Mouse (Mus musculus): ENCODE data around the gene Cd5. TPM values are rescaled to one million over a fixed set of nuclear protein-coding genes. Genes with fewer than 3 reads are reported as not detected.
A peak's percentile ranks its signal among the peaks of the same experiment; 100 is the strongest.

Gene Cd5
- polyA plus RNA-seq, 1 experiment from 2014 or later, result 0.25 TPM

DNA sequence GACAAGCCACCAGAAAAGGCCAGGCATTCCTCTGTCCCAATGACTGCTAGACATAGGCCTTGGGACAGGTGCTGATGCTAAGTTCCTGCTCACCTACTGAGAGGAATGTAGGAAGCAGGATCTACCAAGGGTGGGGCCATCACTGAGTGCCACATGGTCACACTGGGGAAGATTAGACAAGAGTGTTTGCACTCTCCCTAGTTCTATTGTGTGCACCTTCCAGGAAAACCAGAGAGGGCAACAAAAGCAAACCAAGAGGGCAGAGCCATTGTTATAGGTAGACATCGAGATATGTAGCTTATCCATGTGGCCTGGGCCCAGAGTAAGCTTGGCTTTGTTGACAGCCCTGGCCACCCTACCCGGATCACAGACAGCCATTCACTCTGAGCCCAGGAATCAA lies 53.1 kb downstream of the Cd5 start:
- H3K27me3 ChIP-seq (ENCODE audit: control insufficient read depth, insufficient read depth, low read length), result no peaks in the 10 kb centered on the region
- no peak overlapping the region for H3K4me3 ChIP-seq (replicated peaks; ENCODE audit: low read depth, low read length)
- no peaks in the 10 kb centered on the region for H3K9me3 ChIP-seq (ENCODE audit: control insufficient read depth, low read length)
- H3K9ac ChIP-seq (replicated peaks; ENCODE audit: low read length), result no peak overlapping the region
- H3K36me3 ChIP-seq (ENCODE audit: control insufficient read depth, insufficient read depth, low read length), result no peaks in the 10 kb centered on the region
- peaks cover 22% of the 10 kb centered on the region for H3K4me1 ChIP-seq (ENCODE audit: control insufficient read depth, insufficient read depth, low read length)
- no peak overlapping the region for H3K27ac ChIP-seq (replicated peaks; ENCODE audit: low read depth, low read length)
- DNase-seq (no peak), ATAC-seq (ENCODE audit: low FRiP score, low TSS enrichment) (no peak)
- no peak overlapping the region for H3K4me2 ChIP-seq (ENCODE audit: low read length)
- 79% methylated on average over 2 of the region's 2 CpGs for WGBS

DNA sequence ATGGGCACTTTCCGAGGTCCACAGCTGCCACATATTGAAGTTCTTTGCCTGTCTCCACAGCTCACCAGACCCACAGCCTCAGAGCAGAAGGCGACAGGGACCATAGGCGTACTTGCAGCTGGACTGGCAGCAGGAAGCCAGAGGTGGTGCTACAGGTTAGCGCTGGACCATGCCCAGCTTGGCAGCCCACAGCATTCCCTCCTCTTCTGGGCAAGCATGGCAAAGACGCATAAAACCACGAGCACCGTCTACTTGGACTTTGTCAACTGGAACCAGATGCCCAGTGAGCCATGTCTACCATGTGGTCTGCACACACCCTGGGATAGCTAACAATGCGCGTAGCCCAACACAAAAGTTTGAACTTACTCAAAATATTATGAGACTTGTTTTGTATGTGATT lies 53.7 kb downstream of the Cd5 start:
- H3K4me3 ChIP-seq (replicated peaks; ENCODE audit: low read depth, low read length), result no peak overlapping the region
- H3K4me2 ChIP-seq (ENCODE audit: low read length), result no peak overlapping the region
- DNase-seq (no peak), ATAC-seq (ENCODE audit: low FRiP score, low TSS enrichment) (no peak)
- no peak overlapping the region for H3K9ac ChIP-seq (replicated peaks; ENCODE audit: low read length)
- H3K4me1 ChIP-seq (ENCODE audit: control insufficient read depth, insufficient read depth, low read length), result peaks cover 16% of the 10 kb centered on the region
- H3K36me3 ChIP-seq (ENCODE audit: control insufficient read depth, insufficient read depth, low read length), result no peaks in the 10 kb centered on the region
- no peaks in the 10 kb centered on the region for H3K27me3 ChIP-seq (ENCODE audit: control insufficient read depth, insufficient read depth, low read length)
- no peak overlapping the region for H3K27ac ChIP-seq (replicated peaks; ENCODE audit: low read depth, low read length)
- no peaks in the 10 kb centered on the region for H3K9me3 ChIP-seq (ENCODE audit: control insufficient read depth, low read length)
- 84% methylated on average over 9 of the region's 9 CpGs for WGBS

DNA sequence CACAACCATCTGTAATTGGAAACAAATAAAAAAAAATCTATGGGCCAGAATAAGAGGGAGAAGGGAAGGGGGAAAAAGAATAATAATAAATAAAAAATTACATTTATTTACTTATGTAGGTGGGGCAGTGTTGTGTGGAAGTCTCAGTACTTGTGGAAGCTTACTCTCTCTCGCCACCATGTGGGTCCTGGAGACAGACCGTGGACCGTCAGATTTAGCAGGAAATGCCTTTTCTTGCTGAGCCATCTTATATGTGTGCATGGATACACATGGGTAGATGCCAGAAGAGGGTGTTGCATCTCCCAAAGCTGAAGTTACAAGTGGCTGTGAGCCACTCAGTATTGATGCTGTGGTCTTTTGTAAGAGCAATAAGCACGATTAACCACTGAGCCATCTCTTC lies 57.2 kb downstream of the Cd5 start:
- Histone ChIP-seq H3K9ac (replicated peaks; ENCODE audit: low read length) (no peak overlapping the region), H3K4me2 (ENCODE audit: low read length) (no peak overlapping the region), H3K27ac (replicated peaks; ENCODE audit: low read depth, low read length) (no peak overlapping the region), H3K9me3 (ENCODE audit: control insufficient read depth, low read length) (no peaks in the 10 kb centered on the region), H3K4me1 (ENCODE audit: control insufficient read depth, insufficient read depth, low read length) (no peaks in the 10 kb centered on the region), H3K36me3 (ENCODE audit: control insufficient read depth, insufficient read depth, low read length) (no peaks in the 10 kb centered on the region), H3K4me3 (replicated peaks; ENCODE audit: low read depth, low read length) (no peak overlapping the region), H3K27me3 (ENCODE audit: control insufficient read depth, insufficient read depth, low read length) (no peaks in the 10 kb centered on the region)
- DNase-seq (no peak), ATAC-seq (ENCODE audit: low FRiP score, low TSS enrichment) (no peak)
- 69% methylated on average over 4 of the region's 4 CpGs for WGBS

DNA sequence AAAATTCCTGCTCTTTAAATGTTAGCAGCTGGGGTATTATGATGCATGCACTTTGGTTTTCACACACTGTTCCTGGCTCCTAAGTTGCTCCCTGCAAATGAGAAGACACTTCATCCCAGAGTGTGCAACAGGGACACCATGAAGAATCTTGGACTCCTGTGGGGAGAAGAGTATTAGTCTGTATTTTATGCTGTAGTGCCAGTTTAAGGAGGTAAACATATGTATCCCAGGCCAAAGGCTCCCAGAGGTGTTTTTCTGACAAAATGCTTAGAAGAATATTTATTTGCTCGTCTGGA lies 60.1 kb downstream of the Cd5 start:
- no peak overlapping the region for H3K4me3 ChIP-seq (replicated peaks; ENCODE audit: low read depth, low read length)
- no peaks in the 10 kb centered on the region for H3K4me1 ChIP-seq (ENCODE audit: control insufficient read depth, insufficient read depth, low read length)
- no peak for DNase-seq
- H3K36me3 ChIP-seq (ENCODE audit: control insufficient read depth, insufficient read depth, low read length), result no peaks in the 10 kb centered on the region
- no peak overlapping the region for H3K27ac ChIP-seq (replicated peaks; ENCODE audit: low read depth, low read length)
- H3K4me2 ChIP-seq (ENCODE audit: low read length), result no peak overlapping the region
- no peaks in the 10 kb centered on the region for H3K9me3 ChIP-seq (ENCODE audit: control insufficient read depth, low read length)
- H3K9ac ChIP-seq (replicated peaks; ENCODE audit: low read length), result no peak overlapping the region
- peak; percentile 14; the same call in 1 of the 2 replicates for ATAC-seq (ENCODE audit: low FRiP score, low TSS enrichment)
- no peaks in the 10 kb centered on the region for H3K27me3 ChIP-seq (ENCODE audit: control insufficient read depth, insufficient read depth, low read length)
- 77% methylated on average over 1 of the region's 1 CpGs for WGBS

DNA sequence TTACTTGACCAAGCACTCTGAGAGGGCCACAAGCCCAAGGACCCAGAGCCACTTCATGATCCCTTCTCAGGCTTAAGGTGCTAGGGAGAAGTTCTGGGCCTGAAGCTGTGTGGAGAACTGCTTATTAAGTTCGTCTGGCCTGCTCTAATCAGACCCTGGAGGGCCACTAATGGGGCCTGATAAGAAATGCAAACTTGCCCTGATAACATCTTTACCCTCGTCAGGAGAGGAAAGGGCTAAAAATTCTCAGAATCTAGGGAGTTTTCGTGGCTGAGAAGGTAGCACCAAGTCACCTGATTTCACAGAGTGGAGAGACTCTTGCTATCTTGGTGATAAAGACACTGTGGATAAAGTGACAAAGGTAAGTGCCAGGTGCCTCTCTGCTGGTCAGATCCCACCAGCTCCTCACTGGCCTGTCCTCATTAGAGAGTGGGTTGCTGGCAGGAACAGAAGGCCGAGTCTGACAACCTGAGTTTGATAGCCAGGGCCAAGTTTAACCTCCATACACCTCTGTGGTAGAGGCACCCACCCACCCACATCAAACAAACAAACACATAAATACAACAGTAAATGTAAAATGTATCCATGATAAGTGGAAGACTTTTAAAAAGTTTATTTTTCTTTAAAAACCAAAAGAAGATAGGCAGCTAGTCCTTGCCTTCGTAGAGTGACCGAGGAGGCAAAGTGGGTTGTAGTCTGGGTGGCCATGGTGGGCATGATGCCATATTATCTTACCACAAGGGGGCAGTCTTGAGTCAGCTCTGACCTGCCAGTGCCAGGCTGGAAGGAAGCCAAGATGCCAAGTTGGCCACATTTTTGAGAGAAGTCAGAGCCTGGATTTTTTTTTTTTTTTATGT lies 60.7 kb downstream of the Cd5 start, which contains the start of gene Pga5:
Gene Pga5, minus strand, starts transcription at position 157 of the 857 bp plus-strand sequence.
- Histone ChIP-seq H3K36me3 (ENCODE audit: control insufficient read depth, insufficient read depth, low read length) (no peaks in the 10 kb centered on the region), H3K27me3 (ENCODE audit: control insufficient read depth, insufficient read depth, low read length) (no peaks in the 10 kb centered on the region), H3K4me1 (ENCODE audit: control insufficient read depth, insufficient read depth, low read length) (no peaks in the 10 kb centered on the region), H3K4me3 (replicated peaks; ENCODE audit: low read depth, low read length) (no peak within 1 kb of the TSS), H3K27ac (replicated peaks; ENCODE audit: low read depth, low read length) (no peak within 1 kb of the TSS), H3K9me3 (ENCODE audit: control insufficient read depth, low read length) (no peaks in the 10 kb centered on the region), H3K9ac (replicated peaks; ENCODE audit: low read length) (no peak within 1 kb of the TSS), H3K4me2 (ENCODE audit: low read length) (no peak within 1 kb of the TSS)
- DNase-seq (peak; percentile 92), ATAC-seq (ENCODE audit: low FRiP score, low TSS enrichment) (peak; percentile 53; the same call in 1 of the 2 replicates)
- WGBS, result 47% methylated on average over 6 of the region's 6 CpGs

DNA sequence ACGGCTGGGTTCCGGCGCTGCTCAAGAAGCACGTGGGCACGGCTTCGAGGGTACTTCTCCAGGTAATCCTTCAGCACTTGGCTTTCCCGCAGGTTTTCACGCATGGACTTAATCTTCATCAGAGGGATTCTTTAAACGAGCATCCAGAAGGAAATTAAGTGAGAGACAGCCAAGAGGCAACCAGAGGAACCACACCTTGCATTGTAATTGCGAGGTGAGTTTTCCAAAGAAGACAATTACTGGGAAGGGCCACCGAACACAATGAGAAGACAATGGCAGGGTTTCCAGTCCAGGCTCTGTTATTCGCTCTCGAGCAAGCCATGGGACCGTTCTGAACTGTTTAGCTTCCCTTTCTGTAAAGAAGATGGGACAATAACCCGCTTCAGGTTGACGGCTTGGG lies 62.1 kb downstream of the Cd5 start:
- 84% methylated on average over 16 of the region's 16 CpGs for WGBS
- ATAC-seq (ENCODE audit: low FRiP score, low TSS enrichment) (no peak), DNase-seq (no peak)
- Histone ChIP-seq H3K27me3 (ENCODE audit: control insufficient read depth, insufficient read depth, low read length) (no peaks in the 10 kb centered on the region), H3K9ac (replicated peaks; ENCODE audit: low read length) (no peak overlapping the region), H3K4me3 (replicated peaks; ENCODE audit: low read depth, low read length) (no peak overlapping the region), H3K27ac (replicated peaks; ENCODE audit: low read depth, low read length) (no peak overlapping the region), H3K9me3 (ENCODE audit: control insufficient read depth, low read length) (no peaks in the 10 kb centered on the region), H3K4me2 (ENCODE audit: low read length) (no peak overlapping the region), H3K4me1 (ENCODE audit: control insufficient read depth, insufficient read depth, low read length) (no peaks in the 10 kb centered on the region), H3K36me3 (ENCODE audit: control insufficient read depth, insufficient read depth, low read length) (no peaks in the 10 kb centered on the region)

DNA sequence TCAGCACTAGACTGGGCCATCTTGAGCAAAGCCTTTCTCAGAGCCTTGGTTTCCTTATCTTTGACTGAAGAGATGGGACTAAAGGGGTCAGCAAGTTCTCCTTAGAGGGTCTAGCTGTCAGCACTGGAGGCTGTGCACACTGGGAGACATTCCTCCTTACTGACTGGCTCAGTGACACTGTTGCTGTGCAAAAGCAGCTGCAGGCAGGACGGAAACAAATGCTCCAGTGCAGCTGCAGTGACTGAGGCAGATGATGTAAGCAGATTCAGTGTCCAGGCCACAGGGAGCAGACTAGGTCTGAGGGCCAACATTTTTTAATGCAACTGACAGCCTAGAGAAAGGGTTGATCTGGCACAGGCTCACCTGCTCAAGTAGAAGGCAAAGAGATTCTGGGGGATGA lies 65.5 kb downstream of the Cd5 start:
- H3K9ac ChIP-seq (replicated peaks; ENCODE audit: low read length), result no peak overlapping the region
- no peaks in the 10 kb centered on the region for H3K4me1 ChIP-seq (ENCODE audit: control insufficient read depth, insufficient read depth, low read length)
- WGBS, result 64% methylated on average over 1 of the region's 1 CpGs
- ATAC-seq (ENCODE audit: low FRiP score, low TSS enrichment), result no peak
- no peak for DNase-seq
- H3K27me3 ChIP-seq (ENCODE audit: control insufficient read depth, insufficient read depth, low read length), result no peaks in the 10 kb centered on the region
- no peak overlapping the region for H3K27ac ChIP-seq (replicated peaks; ENCODE audit: low read depth, low read length)
- H3K4me3 ChIP-seq (replicated peaks; ENCODE audit: low read depth, low read length), result no peak overlapping the region
- H3K4me2 ChIP-seq (ENCODE audit: low read length), result no peak overlapping the region
- no peaks in the 10 kb centered on the region for H3K9me3 ChIP-seq (ENCODE audit: control insufficient read depth, low read length)
- H3K36me3 ChIP-seq (ENCODE audit: control insufficient read depth, insufficient read depth, low read length), result no peaks in the 10 kb centered on the region

DNA sequence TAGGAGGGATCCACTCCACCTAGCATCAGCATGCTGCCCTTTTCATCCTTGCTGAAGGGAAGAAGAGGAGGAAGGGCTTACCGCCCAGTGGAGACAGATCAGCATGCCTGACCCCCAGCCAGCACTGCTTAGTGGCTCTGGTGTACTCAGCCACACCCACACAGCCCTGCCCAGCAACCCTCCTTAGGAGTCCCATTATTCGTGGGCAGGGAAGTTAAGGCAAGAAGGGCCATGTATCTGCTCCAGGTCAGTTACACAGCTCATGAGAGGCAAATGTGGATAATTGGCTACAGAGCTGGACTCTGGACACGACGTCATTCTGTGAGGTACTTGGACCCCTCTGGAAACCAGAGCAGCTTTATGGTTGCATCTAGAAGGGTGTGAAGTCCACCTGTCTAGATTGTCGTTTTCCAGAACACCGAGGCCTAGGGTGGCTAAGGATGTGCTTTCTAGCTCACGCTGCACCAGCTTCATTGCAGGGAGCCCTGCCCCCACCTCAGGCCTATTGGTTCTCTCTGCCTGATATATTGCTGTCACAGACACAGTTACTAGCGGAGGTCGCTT lies 66.9 kb downstream of the Cd5 start:
- Histone ChIP-seq H3K4me2 (ENCODE audit: low read length) (no peak overlapping the region), H3K9ac (replicated peaks; ENCODE audit: low read length) (no peak overlapping the region), H3K4me3 (replicated peaks; ENCODE audit: low read depth, low read length) (no peak overlapping the region), H3K4me1 (ENCODE audit: control insufficient read depth, insufficient read depth, low read length) (no peaks in the 10 kb centered on the region), H3K27ac (replicated peaks; ENCODE audit: low read depth, low read length) (no peak overlapping the region), H3K27me3 (ENCODE audit: control insufficient read depth, insufficient read depth, low read length) (no peaks in the 10 kb centered on the region), H3K9me3 (ENCODE audit: control insufficient read depth, low read length) (no peaks in the 10 kb centered on the region), H3K36me3 (ENCODE audit: control insufficient read depth, insufficient read depth, low read length) (no peaks in the 10 kb centered on the region)
- ATAC-seq (ENCODE audit: low FRiP score, low TSS enrichment) (no peak), DNase-seq (no peak)
- WGBS, result 74% methylated on average over 9 of the region's 9 CpGs

DNA sequence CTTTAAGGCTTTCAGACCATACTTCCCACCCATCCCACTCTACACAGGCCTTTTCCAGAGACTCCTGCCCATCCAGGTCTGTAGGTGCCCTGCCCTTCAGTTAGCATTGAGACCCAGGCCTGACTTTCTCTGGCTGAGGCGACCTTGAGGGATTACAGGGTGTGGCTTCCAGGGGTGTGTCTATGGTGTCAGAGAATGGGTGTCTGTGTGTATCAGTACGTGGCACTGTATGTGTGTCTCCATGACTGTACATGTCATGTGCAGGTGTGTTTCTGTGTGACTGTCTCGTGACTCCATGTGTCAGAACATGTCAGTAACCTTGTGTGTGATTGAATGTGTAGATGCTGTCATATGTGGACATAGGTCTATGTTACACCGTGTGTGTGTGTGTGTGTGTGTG lies 67.5 kb downstream of the Cd5 start:
- H3K4me3 ChIP-seq (replicated peaks; ENCODE audit: low read depth, low read length), result no peak overlapping the region
- no peaks in the 10 kb centered on the region for H3K4me1 ChIP-seq (ENCODE audit: control insufficient read depth, insufficient read depth, low read length)
- no peaks in the 10 kb centered on the region for H3K27me3 ChIP-seq (ENCODE audit: control insufficient read depth, insufficient read depth, low read length)
- ATAC-seq (ENCODE audit: low FRiP score, low TSS enrichment) (no peak), DNase-seq (no peak)
- 87% methylated on average over 4 of the region's 4 CpGs for WGBS
- no peak overlapping the region for H3K9ac ChIP-seq (replicated peaks; ENCODE audit: low read length)
- no peaks in the 10 kb centered on the region for H3K9me3 ChIP-seq (ENCODE audit: control insufficient read depth, low read length)
- H3K36me3 ChIP-seq (ENCODE audit: control insufficient read depth, insufficient read depth, low read length), result no peaks in the 10 kb centered on the region
- H3K27ac ChIP-seq (replicated peaks; ENCODE audit: low read depth, low read length), result no peak overlapping the region
- no peak overlapping the region for H3K4me2 ChIP-seq (ENCODE audit: low read length)

Measured in midbrain, embryonic 14.5 days (tissue).